Mouse (Mus musculus): ENCODE data around the gene 2410141K09Rik.
"Not testable (repeated sequence)": the region's sequence is repeated elsewhere in the genome, so short reads cannot be mapped to it uniquely, and the experiment has no call there.

GRCm38 (mm10) chr13:66426858-66427257, 14.1 kb downstream of the 2410141K09Rik start:
- TF ChIP-seq POLR2A (IDR thresholded peaks at IDR 0.05; ENCODE audit: low read depth, low read length); CTCF (conservative IDR thresholded peaks at IDR 0.05; ENCODE audit: insufficient read depth, insufficient read length, low read depth, low read length): not testable (repeated sequence)
